Mouse (Mus musculus) central nervous system, embryonic 14 days (tissue): ENCODE measurements around the gene Sncg. TPM values are rescaled to one million over a fixed set of nuclear protein-coding genes. Genes with fewer than 3 reads are reported as not detected.

Source experiments
- polyA plus RNA-seq: library from polyadenylated mRNA; depleted of rRNA; stranded (reverse); fragments of >200 nt; gene quantifications from 2 replicates; pipeline ENCODE4 v1.2.3, GENCODE M21; 2012; rRNA removed

Gene Sncg
- polyA plus RNA-seq = 90.9 and 192 TPM in 2 replicates

GRCm38 (mm10) chr14:34374577-34374976 is at the start of gene Sncg:
TSS of gene Sncg (minus strand) at chr14:34374789.

GRCm38 (mm10) chr14:34375415-34375904 is 871 bp upstream of the Sncg start, which contains the start of gene Mmrn2:
TSS of gene Mmrn2 (plus strand) at chr14:34375465.

GRCm38 (mm10) chr14:34355301-34355700 is 19.3 kb downstream of the Sncg start, which contains the start of gene Fam25c:
TSS of gene Fam25c (minus strand) at chr14:34355433.

Other genes with a start within 250 kb of the Sncg start
- 0.04 and 0.09 TPM in 2 replicates for gene Npy4r, start 222.3 kb downstream of the Sncg start, polyA plus RNA-seq
- gene Gprin2, start 173.1 kb downstream of the Sncg start, polyA plus RNA-seq = 6.8 TPM in 2 replicates
- 0.87 and 1.1 TPM in 2 replicates for gene Syt15, start 155.2 kb downstream of the Sncg start, polyA plus RNA-seq
- 3.5 and 4.1 TPM in 2 replicates for gene Shld2, start 64.3 kb downstream of the Sncg start, polyA plus RNA-seq
- gene Glud1, start 64.1 kb downstream of the Sncg start, polyA plus RNA-seq = 82.1 and 89.2 TPM in 2 replicates
- gene Fam25c, start 19.4 kb downstream of the Sncg start, polyA plus RNA-seq = 1.3 TPM in 1 of 2 replicates, not detected in the other
- gene Mmrn2, start 676 bp upstream of the Sncg start, polyA plus RNA-seq = 3.3 and 4.0 TPM in 2 replicates
- 22.0 and 23.9 TPM in 2 replicates for gene Bmpr1a, start 128.6 kb upstream of the Sncg start, polyA plus RNA-seq
- gene 9230112D13Rik, start 148.0 kb upstream of the Sncg start, polyA plus RNA-seq = not detected in 2 replicates
- 0.68 and 6.3 TPM in 2 replicates for gene Ldb3, start 213.9 kb upstream of the Sncg start, polyA plus RNA-seq
- gene Opn4, start 225.4 kb upstream of the Sncg start, polyA plus RNA-seq = 0.16 TPM in 1 of 2 replicates, not detected in the other